Mouse (Mus musculus): Measurements from ENCODE around the gene Arid4b. TPM values are rescaled to one million over a fixed set of nuclear protein-coding genes. Genes with fewer than 3 reads are reported as not detected.

Gene Arid4b
- polyA plus RNA-seq, 1 experiment from 2014 or later, result 54.8 TPM

- H3K9me3 ChIP-seq (replicated peaks; ENCODE audit: control insufficient read depth, low read length), result no peaks in the 10 kb centered on the region
- peaks cover 4% of the 10 kb centered on the region; the same call in 1 of the 2 replicates for H3K36me3 ChIP-seq (ENCODE audit: control insufficient read depth, insufficient read depth, low read length)
- H3K27me3 ChIP-seq (ENCODE audit: control insufficient read depth, insufficient read depth, low read length), result no peaks in the 10 kb centered on the region
- WGBS, result 82% methylated on average over 1 of the region's 1 CpGs
- no peak overlapping the region for H3K4me3 ChIP-seq (replicated peaks; ENCODE audit: low read length)
- no peak overlapping the region for H3K4me2 ChIP-seq (ENCODE audit: low read depth, low read length)
- H3K9ac ChIP-seq (ENCODE audit: low read length), result no peak overlapping the region
- no peak overlapping the region for H3K27ac ChIP-seq (ENCODE audit: low read length)
- no peak for ATAC-seq (ENCODE audit: insufficient read depth, low FRiP score)
- H3K4me1 ChIP-seq (ENCODE audit: control insufficient read depth, insufficient read depth, low read length), result no peaks in the 10 kb centered on the region
These were observed 68.6 kb downstream of the Arid4b start for GRCm38 (mm10) chr13:14131651-14132050.

- no peak for ATAC-seq (ENCODE audit: insufficient read depth, low FRiP score)
- Histone ChIP-seq H3K36me3 (ENCODE audit: control insufficient read depth, insufficient read depth, low read length) (peaks cover 6% of the 10 kb centered on the region; the same call in 1 of the 2 replicates), H3K4me1 (ENCODE audit: control insufficient read depth, insufficient read depth, low read length) (no peaks in the 10 kb centered on the region), H3K4me2 (ENCODE audit: low read depth, low read length) (no peak overlapping the region), H3K9ac (ENCODE audit: low read length) (no peak overlapping the region), H3K27me3 (ENCODE audit: control insufficient read depth, insufficient read depth, low read length) (no peaks in the 10 kb centered on the region), H3K27ac (ENCODE audit: low read length) (no peak overlapping the region), H3K9me3 (replicated peaks; ENCODE audit: control insufficient read depth, low read length) (no peaks in the 10 kb centered on the region), H3K4me3 (replicated peaks; ENCODE audit: low read length) (no peak overlapping the region)
- WGBS, result 87% methylated on average over 2 of the region's 2 CpGs
These were observed 79.4 kb downstream of the Arid4b start for GRCm38 (mm10) chr13:14142294-14142966.

GRCm38 (mm10) chr13:14177989-14178388 lies 115.0 kb downstream of the Arid4b start:
- WGBS, result 84% methylated on average over 1 of the region's 1 CpGs
- Histone ChIP-seq H3K27ac (ENCODE audit: low read length) (no peak overlapping the region), H3K9me3 (replicated peaks; ENCODE audit: control insufficient read depth, low read length) (no peaks in the 10 kb centered on the region), H3K9ac (ENCODE audit: low read length) (no peak overlapping the region), H3K4me1 (ENCODE audit: control insufficient read depth, insufficient read depth, low read length) (no peaks in the 10 kb centered on the region), H3K27me3 (ENCODE audit: control insufficient read depth, insufficient read depth, low read length) (no peaks in the 10 kb centered on the region), H3K36me3 (ENCODE audit: control insufficient read depth, insufficient read depth, low read length) (no peaks in the 10 kb centered on the region), H3K4me2 (ENCODE audit: low read depth, low read length) (no peak overlapping the region), H3K4me3 (replicated peaks; ENCODE audit: low read length) (no peak overlapping the region)
- no peak for ATAC-seq (ENCODE audit: insufficient read depth, low FRiP score)

- Histone ChIP-seq H3K9me3 (replicated peaks; ENCODE audit: control insufficient read depth, low read length) (no peaks in the 10 kb centered on the region), H3K4me2 (ENCODE audit: low read depth, low read length) (no peak overlapping the region), H3K4me3 (replicated peaks; ENCODE audit: low read length) (no peak overlapping the region), H3K27ac (ENCODE audit: low read length) (no peak overlapping the region), H3K36me3 (ENCODE audit: control insufficient read depth, insufficient read depth, low read length) (no peaks in the 10 kb centered on the region), H3K27me3 (ENCODE audit: control insufficient read depth, insufficient read depth, low read length) (no peaks in the 10 kb centered on the region), H3K4me1 (ENCODE audit: control insufficient read depth, insufficient read depth, low read length) (no peaks in the 10 kb centered on the region), H3K9ac (ENCODE audit: low read length) (no peak overlapping the region)
- WGBS, result 81% methylated on average over 3 of the region's 3 CpGs
- no peak for ATAC-seq (ENCODE audit: insufficient read depth, low FRiP score)
These were observed 116.6 kb downstream of the Arid4b start for GRCm38 (mm10) chr13:14179669-14180068.

GRCm38 (mm10) chr13:14245946-14246345 lies 182.9 kb downstream of the Arid4b start:
- Histone ChIP-seq H3K4me3 (replicated peaks; ENCODE audit: low read length) (no peak overlapping the region), H3K9me3 (replicated peaks; ENCODE audit: control insufficient read depth, low read length) (no peaks in the 10 kb centered on the region), H3K27ac (ENCODE audit: low read length) (no peak overlapping the region), H3K4me1 (ENCODE audit: control insufficient read depth, insufficient read depth, low read length) (no peaks in the 10 kb centered on the region), H3K36me3 (ENCODE audit: control insufficient read depth, insufficient read depth, low read length) (no peaks in the 10 kb centered on the region), H3K4me2 (ENCODE audit: low read depth, low read length) (no peak overlapping the region), H3K27me3 (ENCODE audit: control insufficient read depth, insufficient read depth, low read length) (no peaks in the 10 kb centered on the region), H3K9ac (ENCODE audit: low read length) (no peak overlapping the region)
- WGBS, result 61% methylated on average over 2 of the region's 2 CpGs
- ATAC-seq (ENCODE audit: insufficient read depth, low FRiP score), result no peak

Other genes starting within 250 kb of the Arid4b start
- 38.2 and 40.4 TPM in 2 replicates for gene B3galnt2, start 108.8 kb upstream of the Arid4b start, polyA plus RNA-seq (2015; fragmentation: Nextera tagmentation; extraction: Ambion mirVana)
- 52.6 and 58.9 TPM in 2 replicates for gene Tbce, start 23.6 kb upstream of the Arid4b start, polyA plus RNA-seq (2015; fragmentation: Nextera tagmentation; extraction: Ambion mirVana)
- 45.0 and 45.6 TPM in 2 replicates for gene Ggps1, start 256 bp downstream of the Arid4b start, polyA plus RNA-seq (2015; fragmentation: Nextera tagmentation; extraction: Ambion mirVana)

All from stomach, embryonic 16.5 days (tissue).